23 mouse cellular contexts compared by ENCODE assay signal in the genomic region with DNA sequence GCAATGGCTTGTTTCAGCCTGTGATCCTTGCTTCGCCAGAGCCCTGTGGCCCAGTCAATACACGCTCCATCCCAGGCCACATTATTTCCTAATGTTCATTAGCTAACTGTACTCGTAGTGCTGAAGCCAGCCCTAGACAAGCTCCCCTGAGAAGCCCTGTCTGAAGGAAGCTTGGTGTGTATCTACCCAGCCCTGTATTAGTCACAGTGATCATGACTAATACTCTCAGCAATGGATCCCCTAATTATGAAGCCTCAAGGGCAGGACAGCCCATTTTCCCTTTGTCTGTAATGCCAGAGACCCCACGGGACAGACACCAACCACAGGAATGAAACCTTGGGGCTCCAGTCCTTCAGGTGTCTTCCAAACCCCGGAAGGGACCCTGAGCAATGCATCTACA.
A peak's percentile ranks its signal among the peaks of the same experiment; 100 is the strongest.
DNase-seq lines count a peak whose midpoint lies in the region; ATAC-seq and TF ChIP-seq lines count a peak whose summit lies in the region.
"Had no signal": no experiment of that assay in that cellular context is flagged by ENCODE, and none has a peak within 500 bp of the region (broad histone marks: within the 10 kb centered on the region; RNA-seq: fewer than 3 reads in every experiment).

No protein-coding gene starts in this region.

- no peak overlapping the region for H3K9ac ChIP-seq in embryonic facial prominence, embryonic 15.5 days
- H3K9ac ChIP-seq: forebrain, embryonic 13.5 days; heart, embryonic 12.5 days; limb, embryonic 13.5 days; liver, embryonic 13.5 days; lung, embryonic 14.5 days; midbrain, embryonic 15.5 days; neural tube, embryonic 12.5 days had no signal

- CTCF ChIA-PET in Patski (lab: Charles Lee), result no interaction called here

- no peaks in the 10 kb centered on the region for H3K36me3 ChIP-seq in embryonic facial prominence, embryonic 15.5 days
- H3K36me3 ChIP-seq: heart, embryonic 12.5 days; hindbrain, embryonic 10.5 days; limb, embryonic 13.5 days; liver, embryonic 13.5 days; midbrain, embryonic 15.5 days; neural tube, embryonic 12.5 days had no signal

- H3K4me2 ChIP-seq in embryonic facial prominence, embryonic 15.5 days (replicated peaks), result no peak overlapping the region
- H3K4me2 ChIP-seq: forebrain, embryonic 13.5 days; heart, embryonic 12.5 days; limb, embryonic 13.5 days; liver, embryonic 13.5 days; lung, embryonic 14.5 days; midbrain, embryonic 15.5 days; neural tube, embryonic 12.5 days had no signal

- peak; percentile 96 for ATAC-seq in Patski
- ATAC-seq in embryonic facial prominence, embryonic 15.5 days (ENCODE audit: insufficient number of reproducible peaks, low FRiP score, low TSS enrichment, low read depth), result no peak
- ATAC-seq: forebrain, embryonic 13.5 days; hindbrain, postnatal 0 days; intestine, embryonic 16.5 days; midbrain, embryonic 15.5 days had no signal

- 46% methylated on average over 5 of the region's 5 CpGs for WGBS in embryonic facial prominence, embryonic 15.5 days

- no peaks in the 10 kb centered on the region for H3K27me3 ChIP-seq in Patski
- no peaks in the 10 kb centered on the region for H3K27me3 ChIP-seq in embryonic facial prominence, embryonic 15.5 days
- H3K27me3 ChIP-seq: forebrain, embryonic 13.5 days; heart, embryonic 12.5 days; limb, embryonic 13.5 days; liver, embryonic 13.5 days; midbrain, embryonic 15.5 days; neural tube, embryonic 12.5 days had no signal

- H3K4me1 ChIP-seq in embryonic facial prominence, embryonic 15.5 days, result peaks cover 12% of the 10 kb centered on the region
- H3K4me1 ChIP-seq: forebrain, embryonic 13.5 days; liver, embryonic 13.5 days had no signal

- no peaks in the 10 kb centered on the region for H3K9me3 ChIP-seq in embryonic facial prominence, embryonic 15.5 days (replicated peaks)
- H3K9me3 ChIP-seq: forebrain, embryonic 13.5 days; heart, embryonic 12.5 days; hindbrain, embryonic 10.5 days; limb, embryonic 13.5 days; liver, embryonic 13.5 days; midbrain, embryonic 15.5 days; neural tube, embryonic 12.5 days had no signal

- no peak overlapping the region for H3K4me3 ChIP-seq in embryonic facial prominence, embryonic 15.5 days (replicated peaks)
- H3K4me3 ChIP-seq: forebrain, embryonic 13.5 days; heart, embryonic 12.5 days; hindbrain, embryonic 10.5 days; limb, embryonic 13.5 days; liver, embryonic 13.5 days; midbrain, embryonic 15.5 days; neural tube, embryonic 12.5 days had no signal

- DNase-seq in gastrocnemius, adult 18-20 months (ENCODE audit: low spot score), result peak; percentile 34
- DNase-seq in gastrocnemius, postnatal 25 days, result no peak
- peak; percentile 56 for DNase-seq in Patski (ENCODE audit: low read depth, low spot score)
- no peak for DNase-seq in retina, embryonic 14.5 days (ENCODE audit: low spot score)
- no peak for DNase-seq in lung, postnatal 25 days (ENCODE audit: low spot score)
- no peak for DNase-seq in lung, adult 18-20 months
- DNase-seq: adrenal gland, postnatal 10 days; cerebellum, adult 9-10 months; heart, postnatal 10 days; kidney, adult 9 months; liver, embryonic 13.5 days; lung, embryonic 14.5 days; lung, postnatal 36 days; thymus, postnatal 25 days had no signal

- POLR2A ChIA-PET in Patski (lab: Charles Lee), result interaction anchor here (0.7 kb wide), 1 partner anchor 67 kb away, joined by 4 read pairs; no protein-coding TSS in a partner anchor

- no peak for TF ChIP-seq CTCF in Patski (IDR thresholded peaks at IDR 0.05)

- in situ Hi-C loops in Patski (cut with MboI; ENCODE audit: low pct_unique_long_range_greater_than_20kb), result no loop called here

- peak overlapping the region; percentile 39; the same call in 1 of the 2 replicates for H3K27ac ChIP-seq in embryonic facial prominence, embryonic 15.5 days (replicated peaks)
- H3K27ac ChIP-seq: forebrain, embryonic 13.5 days; hindbrain, embryonic 10.5 days; hindbrain, postnatal 0 days; limb, embryonic 13.5 days; liver, embryonic 13.5 days; midbrain, embryonic 15.5 days; neural tube, embryonic 12.5 days had no signal

Comparison
In these comparisons a context has a peak if more than half of its experiments do, and no peak if none do; other contexts are left out.
1. DNase-seq: peak in gastrocnemius, adult 18-20 months (single experiment) and Patski (single experiment); none in gastrocnemius, postnatal 25 days (single experiment), retina, embryonic 14.5 days (single experiment), lung, postnatal 25 days (single experiment) and lung, adult 18-20 months (0 of 2).